Mouse (Mus musculus) T-helper 17 cell (primary cell): ENCODE data around the gene Strc.

Experiments
- in situ Hi-C, 2 experiments: fragments of 300-600 bp; cut with MboI, MseI; formaldehyde crosslinking; loops; 1 replicate in 1 of 2; 2 replicates in 1 of 2; pipeline ENCODE4 v1.15.1; 2025; ENCODE audit warnings: high pct_unique_total_duplicates in 2 of 2

Strc gene

GRCm38 (mm10) chr2:121357961-121358360 lies 29.0 kb downstream of the Strc start:
- in situ Hi-C loops: loop anchor here (5.0 to 25.0 kb wide), 2 partner anchors 39 to 1621 kb away; partner anchors contain the start of gene Itpka (in 1 of the 2)

- in situ Hi-C loops: loop anchor here (5.0 to 25.0 kb wide), 2 partner anchors 40 to 1620 kb away; partner anchors contain the start of gene Itpka (in 1 of the 2)
Observed at GRCm38 (mm10) chr2:121357494-121357893, 29.5 kb downstream of the Strc start, which contains the start of gene Ckmt1. TSS of gene Ckmt1 (plus strand) at chr2:121357714.

GRCm38 (mm10) chr2:121354820-121355592 lies 32.0 kb downstream of the Strc start, which contains the start of gene Ppip5k1:
TSS of gene Ppip5k1 (minus strand) at chr2:121355396.
- in situ Hi-C loops: loop anchor here (5.0 to 25.0 kb wide), 2 partner anchors 42 to 1618 kb away; partner anchors contain the start of gene Itpka (in 1 of the 2)

- in situ Hi-C loops: loop anchor here in 1 of 2 experiments (25.0 kb wide), 1 partner anchor 1617 kb away; the partner anchor contains the start of gene Itpka
Observed at GRCm38 (mm10) chr2:121354378-121354777, 32.6 kb downstream of the Strc start.

GRCm38 (mm10) chr2:121353156-121353555 lies 33.8 kb downstream of the Strc start:
- in situ Hi-C loops: loop anchor here in 1 of 2 experiments (25.0 kb wide), 1 partner anchor 1616 kb away; the partner anchor contains the start of gene Itpka

GRCm38 (mm10) chr2:121339057-121339456 lies 47.9 kb downstream of the Strc start:
- in situ Hi-C loops: no loop called here

GRCm38 (mm10) chr2:121329492-121329891 lies 57.5 kb downstream of the Strc start:
- in situ Hi-C loops: loop anchor here in 1 of 2 experiments (5.0 kb wide), 1 partner anchor 43 kb away; no protein-coding TSS in a partner anchor

GRCm38 (mm10) chr2:121323693-121324470 lies 63.1 kb downstream of the Strc start:
- in situ Hi-C loops: no loop called here

- in situ Hi-C loops: no loop called here
Observed at GRCm38 (mm10) chr2:121323041-121323440, 63.9 kb downstream of the Strc start.

- in situ Hi-C loops: no loop called here
Observed at GRCm38 (mm10) chr2:121316278-121316677, 70.7 kb downstream of the Strc start.
